Mouse (Mus musculus) lung, embryonic 16.5 days (tissue): ENCODE data around the gene Fam198a. TPM values are rescaled to one million over a fixed set of nuclear protein-coding genes. Genes with fewer than 3 reads are reported as not detected.

Experiments
- ATAC-seq: fragments of 200-750 bp; cut with Nextera tagmentation; 2 replicates; pipeline ENCODE4 v1.8.0; 2017; ENCODE audit warnings: low read depth, mild to moderate bottlenecking, moderate library complexity
- H3K27ac ChIP-seq: fragments of 300-500 bp; sonication (generic); 2 replicates; pipeline ENCODE4 v1.5.1; 2014; ENCODE audit warnings: mild to moderate bottlenecking, control low read depth, low read length
- H3K27me3 ChIP-seq: fragments of 300-500 bp; sonication (generic); 2 replicates; pipeline ENCODE4 v1.6.1; 2014; ENCODE audit warnings: low read depth, low read length, mixed read lengths; ENCODE audit not compliant: control insufficient read depth, insufficient read depth
- H3K36me3 ChIP-seq: fragments of 300-500 bp; sonication (generic); 2 replicates; pipeline ENCODE4 v1.6.1; 2014; ENCODE audit warnings: low read length; ENCODE audit not compliant: control insufficient read depth, insufficient read depth
- H3K4me1 ChIP-seq: fragments of 300-500 bp; sonication (generic); replicated peaks from 2 replicates; pipeline ENCODE4 v1.6.1; 2014; ENCODE audit warnings: low read length, mixed read lengths; ENCODE audit not compliant: control insufficient read depth, insufficient read depth
- H3K4me2 ChIP-seq: fragments of 300-500 bp; sonication (generic); 2 replicates; pipeline ENCODE4 v1.6.1; 2014; ENCODE audit warnings: low read depth, low read length, control low read depth
- H3K4me3 ChIP-seq: fragments of 300-500 bp; sonication (generic); 2 replicates; pipeline ENCODE4 v1.5.1; 2014; ENCODE audit warnings: mild to moderate bottlenecking, low read length, control low read depth
- H3K9ac ChIP-seq: fragments of 300-500 bp; sonication (generic); 2 replicates; pipeline ENCODE4 v1.6.1; 2014; ENCODE audit warnings: low read length, control low read depth
- H3K9me3 ChIP-seq: fragments of 300-500 bp; sonication (generic); 2 replicates; pipeline ENCODE4 v1.6.1; 2016; ENCODE audit warnings: low read length; ENCODE audit not compliant: control insufficient read depth
- WGBS: fragments of 180-500 bp; shearing (Covaris S2); extraction: QIAGEN DNeasy Blood & Tissue Kit; methylation state at CpG from one replicate; pipeline ENCODE4 v1.1.7; 2014; 5-methylcytosine and 5-hydroxymethylcytosine counted together
- polyA plus RNA-seq: library from polyadenylated mRNA; unstranded; fragments of >200 nt; fragmentation: Nextera tagmentation; extraction: Ambion mirVana; gene quantifications from 2 replicates; pipeline ENCODE4 v1.2.1, GENCODE M21; 2015

The Fam198a gene
- polyA plus RNA-seq, 1 experiment from 2014 or later: 2.4 TPM

GRCm38 (mm10) chr9:122006175-122006574 is 55.4 kb downstream of the Fam198a start:
- Histone ChIP-seq H3K4me1 (no peaks in the 10 kb centered on the region), H3K4me2 (no peak overlapping the region), H3K27me3 (no peaks in the 10 kb centered on the region), H3K27ac (no peak overlapping the region), H3K9me3 (no peaks in the 10 kb centered on the region), H3K4me3 (no peak overlapping the region), H3K36me3 (no peaks in the 10 kb centered on the region), H3K9ac (no peak overlapping the region)
- WGBS: 88% methylated on average over 2 of the region's 2 CpGs
- ATAC-seq: no peak

DNA sequence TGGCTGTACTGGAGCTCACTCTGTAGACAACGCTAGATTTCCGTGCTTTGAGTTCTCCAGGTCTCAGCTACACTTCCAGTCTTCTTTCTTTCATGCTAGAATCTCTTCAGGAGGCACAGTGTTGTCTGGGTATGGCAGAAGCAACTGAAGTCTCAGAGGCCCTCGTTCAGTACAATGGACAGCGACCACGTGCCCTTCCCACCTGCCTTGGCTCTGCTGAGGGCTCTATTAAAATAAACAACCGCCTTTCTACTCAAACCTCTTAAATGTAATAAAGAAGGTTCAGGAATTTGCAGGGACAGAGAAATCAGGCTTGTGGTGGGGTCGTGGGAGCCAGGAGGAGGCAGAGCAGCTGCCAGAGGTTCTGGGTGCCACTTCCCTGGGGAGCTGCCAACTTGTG is 55.8 kb downstream of the Fam198a start:
- Histone ChIP-seq H3K4me3 (no peak overlapping the region), H3K27me3 (no peaks in the 10 kb centered on the region), H3K36me3 (no peaks in the 10 kb centered on the region), H3K9me3 (no peaks in the 10 kb centered on the region), H3K4me2 (no peak overlapping the region), H3K9ac (no peak overlapping the region), H3K27ac (no peak overlapping the region), H3K4me1 (no peaks in the 10 kb centered on the region)
- no peak for ATAC-seq
- 6% methylated on average over 7 of the region's 7 CpGs for WGBS

DNA sequence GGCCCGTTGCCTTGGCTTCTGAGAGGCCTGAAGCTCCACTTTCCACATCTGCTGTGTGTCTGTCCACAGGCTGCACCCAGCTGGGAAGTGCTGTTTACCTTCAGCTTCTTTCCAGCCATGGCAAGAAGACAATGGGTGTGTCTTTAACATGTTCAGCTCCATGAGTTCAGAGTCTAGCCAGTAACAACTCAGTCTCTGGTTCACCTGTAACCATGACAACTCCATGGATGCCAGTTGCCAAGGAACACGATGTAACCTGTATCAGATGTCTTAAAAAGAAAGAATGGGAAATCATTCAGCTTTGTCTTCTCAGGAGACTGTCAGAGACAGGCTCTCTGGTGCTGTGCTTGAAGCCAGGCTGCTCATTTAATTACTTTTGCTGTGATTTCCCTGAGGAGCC is 58.1 kb downstream of the Fam198a start:
- WGBS: 32% methylated on average over 2 of the region's 2 CpGs
- Histone ChIP-seq H3K4me1 (no peaks in the 10 kb centered on the region), H3K27me3 (no peaks in the 10 kb centered on the region), H3K9ac (no peak overlapping the region), H3K27ac (no peak overlapping the region), H3K4me2 (no peak overlapping the region), H3K9me3 (no peaks in the 10 kb centered on the region), H3K36me3 (no peaks in the 10 kb centered on the region), H3K4me3 (no peak overlapping the region)
- ATAC-seq: no peak

GRCm38 (mm10) chr9:122010751-122011150 is 60.0 kb downstream of the Fam198a start:
- Histone ChIP-seq H3K4me2 (no peak overlapping the region), H3K9me3 (no peaks in the 10 kb centered on the region), H3K27ac (no peak overlapping the region), H3K9ac (no peak overlapping the region), H3K36me3 (no peaks in the 10 kb centered on the region), H3K4me1 (no peaks in the 10 kb centered on the region), H3K27me3 (no peaks in the 10 kb centered on the region), H3K4me3 (no peak overlapping the region)
- ATAC-seq: no peak
- WGBS: 55% methylated on average over 2 of the region's 2 CpGs

- Histone ChIP-seq H3K27ac (no peak overlapping the region), H3K4me1 (no peaks in the 10 kb centered on the region), H3K27me3 (no peaks in the 10 kb centered on the region), H3K9me3 (no peaks in the 10 kb centered on the region), H3K4me2 (no peak overlapping the region), H3K36me3 (no peaks in the 10 kb centered on the region), H3K4me3 (no peak overlapping the region), H3K9ac (no peak overlapping the region)
- no peak for ATAC-seq
- WGBS: 80% methylated on average over 2 of the region's 2 CpGs
These were observed 62.0 kb downstream of the Fam198a start for GRCm38 (mm10) chr9:122012816-122013215.

DNA sequence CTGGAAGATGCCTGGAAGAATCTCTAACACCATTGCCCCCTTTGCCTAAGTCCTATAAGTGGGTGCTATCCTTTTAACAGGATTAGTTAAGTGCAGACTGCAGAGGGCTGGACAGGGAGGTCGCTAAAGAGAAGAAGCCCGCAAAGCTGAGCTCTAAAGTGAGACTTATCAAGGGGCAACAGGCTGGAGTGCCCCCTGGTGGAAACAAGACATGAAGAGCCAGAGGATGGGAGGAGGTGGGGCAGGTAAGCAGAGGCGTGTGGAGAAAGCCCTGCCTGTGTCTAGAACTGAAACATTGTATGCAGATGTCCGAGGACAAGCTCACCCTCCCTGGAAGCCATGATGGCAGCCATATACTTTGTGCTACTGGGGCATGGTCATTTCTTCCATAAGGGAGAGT is 62.8 kb downstream of the Fam198a start:
- Histone ChIP-seq H3K4me3 (no peak overlapping the region), H3K9me3 (no peaks in the 10 kb centered on the region), H3K4me2 (no peak overlapping the region), H3K4me1 (no peaks in the 10 kb centered on the region), H3K36me3 (no peaks in the 10 kb centered on the region), H3K9ac (no peak overlapping the region), H3K27ac (no peak overlapping the region), H3K27me3 (no peaks in the 10 kb centered on the region)
- 71% methylated on average over 4 of the region's 4 CpGs for WGBS
- no peak for ATAC-seq

DNA sequence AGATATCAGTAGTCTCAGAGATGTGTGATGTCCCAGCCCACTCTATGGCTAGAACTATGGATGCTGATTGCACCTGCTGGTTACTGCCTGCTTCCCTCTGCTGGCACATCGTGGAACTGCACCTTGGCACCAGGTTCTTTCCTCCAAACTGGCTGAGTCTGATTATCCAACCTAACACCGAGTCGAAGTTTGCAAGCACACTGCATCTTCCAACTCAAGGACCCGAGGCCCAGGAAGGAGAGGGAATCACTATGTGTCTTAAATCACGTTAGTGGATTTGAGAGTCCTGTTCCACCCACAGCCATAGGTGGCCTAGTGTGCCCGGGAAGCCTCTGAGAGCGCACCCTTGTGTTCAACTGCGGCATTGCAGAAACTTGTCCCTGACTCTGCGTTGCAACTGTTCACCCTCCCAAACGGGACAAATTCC is 63.5 kb downstream of the Fam198a start:
- 10% methylated on average over 10 of the region's 10 CpGs for WGBS

DNA sequence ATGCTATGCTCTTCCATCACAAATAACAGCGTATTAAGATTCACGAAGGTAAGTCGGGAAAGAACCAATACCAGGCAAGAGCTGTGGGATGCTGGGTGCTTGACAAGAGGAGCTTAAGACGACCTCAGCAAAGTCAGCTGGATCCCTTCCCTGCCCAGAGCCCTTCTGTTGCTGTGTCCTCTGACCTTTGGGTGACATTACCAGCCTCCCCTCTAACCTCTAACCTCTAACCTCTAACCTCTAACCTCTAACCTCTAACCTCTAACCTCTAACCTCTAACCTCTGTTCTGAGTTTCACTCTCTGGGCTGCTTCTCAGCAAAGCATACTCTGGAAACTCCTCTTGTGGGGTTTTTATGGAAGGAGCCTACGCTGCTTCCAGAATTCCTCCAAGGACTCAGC is 67.3 kb downstream of the Fam198a start:
- Histone ChIP-seq H3K9me3 (no peaks in the 10 kb centered on the region), H3K4me1 (peaks cover 10% of the 10 kb centered on the region), H3K36me3 (no peaks in the 10 kb centered on the region), H3K27me3 (no peaks in the 10 kb centered on the region), H3K4me2 (no peak overlapping the region), H3K4me3 (no peak overlapping the region), H3K9ac (no peak overlapping the region), H3K27ac (no peak overlapping the region)
- WGBS: 79% methylated on average over 5 of the region's 5 CpGs
- no peak for ATAC-seq

More for the DNA sequence above, 63.5 kb downstream of the Fam198a start:
- Histone ChIP-seq H3K9me3 (no peaks in the 10 kb centered on the region), H3K4me3 (no peak overlapping the region), H3K4me1 (peaks cover 4% of the 10 kb centered on the region; the same call in 1 of the 2 replicates), H3K4me2 (no peak overlapping the region), H3K27ac (no peak overlapping the region), H3K9ac (no peak overlapping the region), H3K27me3 (no peaks in the 10 kb centered on the region), H3K36me3 (no peaks in the 10 kb centered on the region)
- 0 out of 2 replicates have a peak, but pooled peaks have one; percentile 10 for ATAC-seq

GRCm38 (mm10) chr9:122018782-122019395 is 68.1 kb downstream of the Fam198a start:
- H3K4me2 ChIP-seq: peak overlapping the region; percentile 19; the same call in 1 of the 2 replicates
- no peak overlapping the region for H3K4me3 ChIP-seq
- H3K4me1 ChIP-seq: peaks cover 17% of the 10 kb centered on the region
- H3K9ac ChIP-seq: peak overlapping the region; percentile 21; the same call in 1 of the 2 replicates
- WGBS: 7% methylated on average over 8 of the region's 8 CpGs
- H3K36me3 ChIP-seq: no peaks in the 10 kb centered on the region
- ATAC-seq: peak; percentile 53
- H3K27me3 ChIP-seq: no peaks in the 10 kb centered on the region
- H3K9me3 ChIP-seq: no peaks in the 10 kb centered on the region
- peak overlapping the region; percentile 10; the same call in 1 of the 2 replicates for H3K27ac ChIP-seq
